Mouse (Mus musculus) heart, embryonic 12.5 days (tissue): ENCODE results near the gene S1pr2. TPM values are rescaled to one million over a fixed set of nuclear protein-coding genes. Genes with fewer than 3 reads are reported as not detected.
A peak's percentile ranks its signal among the peaks of the same experiment; 100 is the strongest.
"Not testable (repeated sequence)": the region's sequence is repeated elsewhere in the genome, so short reads cannot be mapped to it uniquely, and the experiment has no call there.

Experiments used
- ATAC-seq: fragments of 200-750 bp; cut with Nextera tagmentation; 2 replicates; pipeline ENCODE4 v1.8.0; 2017; ENCODE audit warnings: moderate TSS enrichment, moderate library complexity; ENCODE audit not compliant: insufficient number of reproducible peaks, low FRiP score
- H3K27ac ChIP-seq: fragments of 300-500 bp; sonication (generic); 2 replicates; pipeline ENCODE4 v1.5.1; 2016; ENCODE audit warnings: mild to moderate bottlenecking, moderate library complexity; ENCODE audit not compliant: poor library complexity, severe bottlenecking
- H3K27me3 ChIP-seq: fragments of 300-500 bp; sonication (generic); replicated peaks from 2 replicates; pipeline ENCODE4 v1.6.1; 2016; ENCODE audit warnings: mild to moderate bottlenecking, moderate library complexity
- H3K36me3 ChIP-seq: fragments of 300-500 bp; sonication (generic); 2 replicates; pipeline ENCODE4 v1.6.1; 2016; ENCODE audit warnings: mild to moderate bottlenecking, moderate library complexity
- H3K4me1 ChIP-seq: fragments of 300-500 bp; sonication (generic); replicated peaks from 2 replicates; pipeline ENCODE4 v1.6.1; 2016; ENCODE audit warnings: mild to moderate bottlenecking
- H3K4me2 ChIP-seq: fragments of 300-500 bp; sonication (generic); 2 replicates; pipeline ENCODE4 v1.6.1; 2016; ENCODE audit warnings: mild to moderate bottlenecking, moderate library complexity
- H3K4me3 ChIP-seq: fragments of 300-500 bp; sonication (generic); 2 replicates; pipeline ENCODE4 v1.5.1; 2016; ENCODE audit warnings: mild to moderate bottlenecking
- H3K9ac ChIP-seq: fragments of 300-500 bp; sonication (generic); 2 replicates; pipeline ENCODE4 v1.6.1; 2016; ENCODE audit warnings: mild to moderate bottlenecking, moderate library complexity
- H3K9me3 ChIP-seq: fragments of 300-500 bp; sonication (generic); replicated peaks from 2 replicates; pipeline ENCODE4 v1.6.1; 2016; ENCODE audit warnings: mild to moderate bottlenecking, moderate library complexity
- WGBS: fragments of 180-500 bp; shearing (Covaris S2); methylation state at CpG from one replicate; pipeline ENCODE4 v1.1.7; 2016; 5-methylcytosine and 5-hydroxymethylcytosine counted together
- polyA plus RNA-seq: library from polyadenylated mRNA; unstranded; fragments of >200 nt; fragmentation: Nextera tagmentation; extraction: Ambion mirVana; gene quantifications from 2 replicates; pipeline ENCODE4 v1.2.1, GENCODE M21; 2016

The S1pr2 gene
- polyA plus RNA-seq, 1 experiment from 2014 or later: 25.9 TPM

- peaks cover 37% of the 10 kb centered on the region for H3K27me3 ChIP-seq
- no peak for ATAC-seq
- peaks cover 23% of the 10 kb centered on the region for H3K4me1 ChIP-seq
- H3K27ac ChIP-seq: peak overlapping the region; percentile 28; the same call in 1 of the 2 replicates
- no peak overlapping the region for H3K4me3 ChIP-seq
- WGBS: 48% methylated on average over 1 of the region's 1 CpGs
- H3K9ac ChIP-seq: no peak overlapping the region
- H3K9me3 ChIP-seq: no peaks in the 10 kb centered on the region
- peaks cover 22% of the 10 kb centered on the region for H3K36me3 ChIP-seq
- H3K4me2 ChIP-seq: no peak overlapping the region
These were observed 35.8 kb upstream of the S1pr2 start for GRCm38 (mm10) chr9:21012368-21012767.

- peaks cover 22% of the 10 kb centered on the region for H3K4me1 ChIP-seq
- H3K27ac ChIP-seq: peak overlapping the region; percentile 28
- H3K9me3 ChIP-seq: no peaks in the 10 kb centered on the region
- H3K9ac ChIP-seq: no peak overlapping the region
- H3K27me3 ChIP-seq: peaks cover 32% of the 10 kb centered on the region
- 0 out of 2 replicates have a peak, but pooled peaks have one; percentile 36 for ATAC-seq
- WGBS: 42% methylated on average over 5 of the region's 5 CpGs
- H3K4me2 ChIP-seq: no peak overlapping the region
- H3K36me3 ChIP-seq: peaks cover 27% of the 10 kb centered on the region
- no peak overlapping the region for H3K4me3 ChIP-seq
These were observed 35.3 kb upstream of the S1pr2 start for GRCm38 (mm10) chr9:21011846-21012312.

- ATAC-seq, H3K9ac ChIP-seq, H3K4me2 ChIP-seq, H3K9me3 ChIP-seq, H3K4me3 ChIP-seq: not testable (repeated sequence)
- peaks cover 14% of the 10 kb centered on the region for H3K4me1 ChIP-seq
- peaks cover 34% of the 10 kb centered on the region for H3K36me3 ChIP-seq
- H3K27ac ChIP-seq: peak overlapping the region; percentile 28; the same call in 1 of the 2 replicates
- 66% methylated on average over 9 of the region's 9 CpGs for WGBS
- H3K27me3 ChIP-seq: peaks cover 24% of the 10 kb centered on the region
These were observed 34.5 kb upstream of the S1pr2 start for GRCm38 (mm10) chr9:21010939-21011541.

GRCm38 (mm10) chr9:21010362-21010761, 33.8 kb upstream of the S1pr2 start:
- H3K9me3 ChIP-seq: no peaks in the 10 kb centered on the region
- 39% methylated on average over 2 of the region's 2 CpGs for WGBS
- no peak overlapping the region for H3K4me3 ChIP-seq
- ATAC-seq: no peak
- no peak overlapping the region for H3K27ac ChIP-seq
- peaks cover 7% of the 10 kb centered on the region for H3K4me1 ChIP-seq
- H3K27me3 ChIP-seq: peaks cover 17% of the 10 kb centered on the region
- H3K9ac ChIP-seq: no peak overlapping the region
- peaks cover 41% of the 10 kb centered on the region for H3K36me3 ChIP-seq
- no peak overlapping the region for H3K4me2 ChIP-seq

- Histone ChIP-seq H3K4me2 (no peak overlapping the region), H3K4me1 (peaks cover 6% of the 10 kb centered on the region; the same call in 1 of the 2 replicates), H3K36me3 (peaks cover 49% of the 10 kb centered on the region), H3K27ac (no peak overlapping the region), H3K4me3 (no peak overlapping the region), H3K9ac (no peak overlapping the region), H3K27me3 (no peaks in the 10 kb centered on the region), H3K9me3 (no peaks in the 10 kb centered on the region)
- 78% methylated on average over 7 of the region's 7 CpGs for WGBS
- no peak for ATAC-seq
These were observed 31.4 kb upstream of the S1pr2 start for GRCm38 (mm10) chr9:21008007-21008406.

GRCm38 (mm10) chr9:21007313-21007952, 30.9 kb upstream of the S1pr2 start:
- ATAC-seq: no peak
- H3K27me3 ChIP-seq: no peaks in the 10 kb centered on the region
- no peaks in the 10 kb centered on the region for H3K9me3 ChIP-seq
- H3K4me3 ChIP-seq: no peak overlapping the region
- H3K9ac ChIP-seq: no peak overlapping the region
- whole genome bisulfite sequencing: 91% methylated on average over 10 of the region's 10 CpGs
- H3K4me2 ChIP-seq: no peak overlapping the region
- H3K36me3 ChIP-seq: peaks cover 49% of the 10 kb centered on the region
- H3K27ac ChIP-seq: no peak overlapping the region
- H3K4me1 ChIP-seq: peaks cover 6% of the 10 kb centered on the region; the same call in 1 of the 2 replicates

- peak; percentile 89 for ATAC-seq
- Histone ChIP-seq H3K27ac (peak within 1 kb of the TSS; percentile 74), H3K4me1 (peaks cover 8% of the 10 kb centered on the region; the same call in 1 of the 2 replicates), H3K27me3 (no peaks in the 10 kb centered on the region), H3K9ac (peak within 1 kb of the TSS; percentile 82), H3K4me2 (peak within 1 kb of the TSS; percentile 77), H3K4me3 (peak within 1 kb of the TSS; percentile 75), H3K9me3 (no peaks in the 10 kb centered on the region), H3K36me3 (peaks cover 32% of the 10 kb centered on the region)
- under 1% methylated on average over 72 of the region's 72 CpGs for WGBS
These were observed 26.3 kb upstream of the S1pr2 start, which contains the start of gene Mrpl4 for GRCm38 (mm10) chr9:21002627-21003551. Gene Mrpl4 (plus strand): TSS chr9:21002738.

- Histone ChIP-seq H3K9ac (peak overlapping the region; percentile 82), H3K4me2 (peak overlapping the region; percentile 77), H3K4me1 (peaks cover 8% of the 10 kb centered on the region; the same call in 1 of the 2 replicates), H3K27me3 (no peaks in the 10 kb centered on the region), H3K27ac (peak overlapping the region; percentile 74), H3K9me3 (no peaks in the 10 kb centered on the region), H3K36me3 (peaks cover 26% of the 10 kb centered on the region), H3K4me3 (peak overlapping the region; percentile 75)
- WGBS: 13% methylated on average over 7 of the region's 7 CpGs
- ATAC-seq: peak; percentile 23; the same call in 1 of the 2 replicates
These were observed 25.7 kb upstream of the S1pr2 start for GRCm38 (mm10) chr9:21002270-21002626.

- no peaks in the 10 kb centered on the region for H3K9me3 ChIP-seq
- H3K36me3 ChIP-seq: peaks cover 21% of the 10 kb centered on the region
- no peaks in the 10 kb centered on the region for H3K27me3 ChIP-seq
- peaks cover 8% of the 10 kb centered on the region; the same call in 1 of the 2 replicates for H3K4me1 ChIP-seq
- no peak overlapping the region for H3K4me2 ChIP-seq
- no peak; the same call in 1 of the 2 replicates for ATAC-seq
- H3K9ac ChIP-seq: no peak overlapping the region
- H3K4me3 ChIP-seq: no peak overlapping the region
- WGBS: 70% methylated on average over 6 of the region's 6 CpGs
- no peak overlapping the region for H3K27ac ChIP-seq
These were observed 25.1 kb upstream of the S1pr2 start for GRCm38 (mm10) chr9:21001651-21002200.

- Histone ChIP-seq H3K9me3 (no peaks in the 10 kb centered on the region), H3K27ac (no peak overlapping the region), H3K9ac (no peak overlapping the region), H3K4me1 (peaks cover 8% of the 10 kb centered on the region; the same call in 1 of the 2 replicates), H3K27me3 (no peaks in the 10 kb centered on the region), H3K4me2 (no peak overlapping the region), H3K36me3 (peaks cover 13% of the 10 kb centered on the region), H3K4me3 (no peak overlapping the region)
- no peak for ATAC-seq
These were observed 24.2 kb upstream of the S1pr2 start for GRCm38 (mm10) chr9:21000811-21001210.
